In the genomic region with DNA sequence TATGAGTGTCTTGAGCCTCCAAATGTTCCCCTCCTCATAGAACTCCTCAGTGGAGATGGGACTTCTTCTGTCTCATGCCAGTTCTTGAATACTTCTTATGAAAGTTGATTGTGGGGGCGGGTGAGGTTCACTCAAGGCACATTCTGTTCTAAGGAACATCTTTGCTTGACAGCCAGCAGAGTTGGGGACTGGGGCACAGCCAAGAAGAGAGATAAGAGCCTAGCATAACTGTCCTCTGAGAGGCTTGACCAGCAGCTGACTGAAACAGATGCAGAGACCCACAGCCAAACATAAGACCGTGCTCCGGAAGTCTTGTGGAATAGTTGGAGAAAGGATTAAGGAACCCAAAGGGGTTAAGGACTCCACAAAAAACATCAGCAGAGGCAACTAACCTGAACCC, we compare ENCODE assay signal across 19 mouse cellular contexts.
DNase-seq lines count a peak whose midpoint lies in the region; ATAC-seq and TF ChIP-seq lines count a peak whose summit lies in the region.
"Had no signal": no experiment of that assay in that cellular context is flagged by ENCODE, and none has a peak within 500 bp of the region (broad histone marks: within the 10 kb centered on the region; RNA-seq: fewer than 3 reads in every experiment).

No protein-coding gene starts in this region.

- ATAC-seq in liver, postnatal 0 days: no peak
- ATAC-seq in liver, embryonic 11.5 days (replicated peaks; ENCODE audit: low FRiP score): no peak
- ATAC-seq in midbrain, embryonic 15.5 days (replicated peaks): no peak
- ATAC-seq: activated CD4-positive, CD25-positive, alpha-beta regulatory T cell, adult 4 months; midbrain, embryonic 16.5 days; Patski had no signal

- no peak for DNase-seq in liver, postnatal 0 days
- DNase-seq in liver, embryonic 11.5 days (ENCODE audit: low spot score): no peak
- peak; percentile 67 for DNase-seq in heart, adult 8-10 months (ENCODE audit: low spot score)
- DNase-seq in heart, postnatal 25 days (ENCODE audit: low spot score): peak; percentile 69
- peak; percentile 47 for DNase-seq in testis, postnatal 10 days (ENCODE audit: low spot score)
- no peak for DNase-seq in spleen, postnatal 4 days (ENCODE audit: low spot score in 2 of 2)
- DNase-seq: adrenal gland, postnatal 25 days; cerebellum, adult 8-10 months; kidney, adult 9 months; kidney, postnatal 36 days; spleen, adult 18-20 months; thymus, postnatal 25 days had no signal

- 0 out of 2 replicates have a peak overlapping the region, but pooled peaks have one; percentile 16 for H3K27ac ChIP-seq in liver, postnatal 0 days (ENCODE audit: low read depth)
- H3K27ac ChIP-seq in liver, embryonic 11.5 days (ENCODE audit: low read depth, low read length): no peak overlapping the region
- H3K27ac ChIP-seq in midbrain, embryonic 15.5 days: no peak overlapping the region
- H3K27ac ChIP-seq: embryonic facial prominence, embryonic 13.5 days; limb, embryonic 13.5 days; stomach, embryonic 15.5 days had no signal

- H3K27me3 ChIP-seq in liver, postnatal 0 days (ENCODE audit: insufficient read depth, low read length): no peaks in the 10 kb centered on the region
- no peaks in the 10 kb centered on the region; the same call in 1 of the 2 replicates for H3K27me3 ChIP-seq in liver, embryonic 11.5 days (replicated peaks; ENCODE audit: control insufficient read depth, insufficient read depth, low read length)
- H3K27me3 ChIP-seq in midbrain, embryonic 15.5 days (replicated peaks): no peaks in the 10 kb centered on the region
- H3K27me3 ChIP-seq: embryonic facial prominence, embryonic 13.5 days; Patski; stomach, embryonic 15.5 days had no signal

- H3K9ac ChIP-seq in liver, postnatal 0 days (replicated peaks): no peak overlapping the region
- no peak overlapping the region for H3K9ac ChIP-seq in liver, embryonic 11.5 days (ENCODE audit: low read depth, low read length)
- H3K9ac ChIP-seq in midbrain, embryonic 15.5 days: no peak overlapping the region
- H3K9ac ChIP-seq: embryonic facial prominence, embryonic 13.5 days; limb, embryonic 13.5 days; stomach, embryonic 15.5 days had no signal

- no peaks in the 10 kb centered on the region for H3K36me3 ChIP-seq in liver, postnatal 0 days (replicated peaks; ENCODE audit: insufficient read depth, low read length)
- no peaks in the 10 kb centered on the region for H3K36me3 ChIP-seq in liver, embryonic 11.5 days (ENCODE audit: control insufficient read depth, insufficient read depth, low read length)
- no peaks in the 10 kb centered on the region for H3K36me3 ChIP-seq in midbrain, embryonic 15.5 days (replicated peaks)
- H3K36me3 ChIP-seq: embryonic facial prominence, embryonic 13.5 days; limb, embryonic 13.5 days; stomach, embryonic 15.5 days had no signal

- H3K4me3 ChIP-seq in liver, postnatal 0 days (ENCODE audit: low read depth, low read length): no peak overlapping the region
- no peak overlapping the region for H3K4me3 ChIP-seq in liver, embryonic 11.5 days (ENCODE audit: low read depth, low read length)
- H3K4me3 ChIP-seq in midbrain, embryonic 15.5 days: no peak overlapping the region
- H3K4me3 ChIP-seq: embryonic facial prominence, embryonic 13.5 days; limb, embryonic 13.5 days; stomach, embryonic 15.5 days had no signal

- TF ChIP-seq EP300 in liver, postnatal 0 days (IDR thresholded peaks at IDR 0.05; ENCODE audit: low read depth): 0 out of 2 replicates have a peak, but pooled peaks have one; percentile 18

- no peak for TF ChIP-seq CTCF in liver, postnatal 0 days (IDR thresholded peaks at IDR 0.05; ENCODE audit: low read depth)

- H3K4me2 ChIP-seq in liver, postnatal 0 days (ENCODE audit: low read depth, low read length): no peak overlapping the region
- no peak overlapping the region for H3K4me2 ChIP-seq in liver, embryonic 11.5 days
- no peak overlapping the region for H3K4me2 ChIP-seq in midbrain, embryonic 15.5 days
- H3K4me2 ChIP-seq: embryonic facial prominence, embryonic 13.5 days; limb, embryonic 13.5 days; stomach, embryonic 15.5 days had no signal

- intact Hi-C loops in heart, postnatal 25 days (cut with DNase I): no loop called here

- 76% methylated on average over 3 of the region's 3 CpGs for WGBS in liver, postnatal 0 days (ENCODE audit: insufficient replicate concordance)
- WGBS in liver, embryonic 11.5 days: 82% methylated on average over 3 of the region's 3 CpGs
- WGBS in midbrain, embryonic 15.5 days: 96% methylated on average over 3 of the region's 3 CpGs

- no peaks in the 10 kb centered on the region for H3K4me1 ChIP-seq in liver, postnatal 0 days (ENCODE audit: insufficient read depth)
- no peaks in the 10 kb centered on the region for H3K4me1 ChIP-seq in liver, embryonic 11.5 days (replicated peaks; ENCODE audit: control insufficient read depth, insufficient read depth, low read length)
- H3K4me1 ChIP-seq in midbrain, embryonic 15.5 days: no peaks in the 10 kb centered on the region
- H3K4me1 ChIP-seq: embryonic facial prominence, embryonic 13.5 days; stomach, embryonic 15.5 days had no signal

- H3K9me3 ChIP-seq in liver, postnatal 0 days (ENCODE audit: low read length): no peaks in the 10 kb centered on the region
- H3K9me3 ChIP-seq in liver, embryonic 11.5 days (ENCODE audit: control insufficient read depth, low read length): no peaks in the 10 kb centered on the region
- no peaks in the 10 kb centered on the region for H3K9me3 ChIP-seq in midbrain, embryonic 15.5 days
- H3K9me3 ChIP-seq: embryonic facial prominence, embryonic 13.5 days; limb, embryonic 13.5 days; stomach, embryonic 15.5 days had no signal

Comparison
In these comparisons a context has a peak if more than half of its experiments do, and no peak if none do; other contexts are left out.
1. DNase-seq: peak in heart, adult 8-10 months (single experiment), heart, postnatal 25 days (single experiment) and testis, postnatal 10 days (single experiment); none in liver, postnatal 0 days (single experiment), liver, embryonic 11.5 days (single experiment) and spleen, postnatal 4 days (0 of 2).